Mouse (Mus musculus): ENCODE measurements around the gene Mroh2a. TPM values are rescaled to one million over a fixed set of nuclear protein-coding genes. Genes with fewer than 3 reads are reported as not detected.
A peak's percentile ranks its signal among the peaks of the same experiment; 100 is the strongest.

Mroh2a gene
- polyA plus RNA-seq, 1 experiment from 2014 or later: 0.28 TPM

DNA sequence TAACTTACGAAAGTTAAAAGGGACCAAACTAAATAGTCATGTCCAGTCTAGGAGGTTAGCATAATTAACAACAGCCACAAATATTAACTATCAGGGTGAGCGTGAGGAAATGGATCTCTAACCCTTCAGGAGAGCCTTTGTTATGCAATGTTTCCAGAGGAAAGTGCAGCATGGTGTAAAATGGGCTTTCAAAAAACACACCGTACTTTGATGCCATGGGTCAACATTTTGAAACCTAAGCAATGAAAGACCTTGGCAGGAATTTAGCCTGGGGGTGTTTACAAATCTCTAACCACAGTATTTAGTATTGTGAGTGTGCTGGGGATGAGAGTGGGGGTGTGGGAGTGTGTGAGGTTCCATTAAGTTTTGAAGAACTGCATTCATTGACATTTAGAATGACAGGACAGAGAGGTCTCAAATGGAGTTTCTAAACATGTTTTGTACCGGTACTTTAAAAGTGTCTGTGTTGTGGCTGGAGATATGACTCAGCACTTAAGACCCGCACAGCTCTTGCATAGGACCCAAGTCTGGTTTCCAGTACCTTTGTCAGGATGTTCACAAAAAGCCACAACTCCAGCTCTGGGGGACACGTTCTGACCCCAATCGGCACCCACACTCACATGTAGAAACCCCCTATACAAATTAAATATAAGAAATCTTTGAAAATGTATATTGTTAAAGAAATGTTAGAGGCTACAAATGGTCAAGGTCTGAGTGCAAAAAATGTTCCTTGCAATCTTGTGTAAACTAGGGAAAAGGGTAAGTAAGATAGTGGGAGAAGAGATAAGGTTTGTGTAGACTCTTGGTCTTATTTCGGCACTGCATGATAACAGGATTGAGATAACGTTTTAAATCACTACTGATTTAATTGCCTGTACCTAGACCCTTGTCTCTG, 52.6 kb downstream of the Mroh2a start:
- H3K4me2 ChIP-seq: no peak overlapping the region
- H3K4me1 ChIP-seq (replicated peaks): peaks cover 42% of the 10 kb centered on the region
- peaks cover 16% of the 10 kb centered on the region for H3K36me3 ChIP-seq (replicated peaks)
- H3K27me3 ChIP-seq: no peaks in the 10 kb centered on the region
- H3K27ac ChIP-seq (replicated peaks): peak overlapping the region; percentile 7
- no peak overlapping the region for H3K4me3 ChIP-seq (replicated peaks)
- no peaks in the 10 kb centered on the region for H3K9me3 ChIP-seq (replicated peaks)
- H3K9ac ChIP-seq: no peak overlapping the region
- no peak for ATAC-seq (ENCODE audit: insufficient read depth)
- WGBS (ENCODE audit: insufficient replicate concordance): 37% methylated on average over 9 of the region's 9 CpGs

- Histone ChIP-seq H3K4me2 (no peak overlapping the region), H3K36me3 (replicated peaks) (peaks cover 9% of the 10 kb centered on the region), H3K27me3 (no peaks in the 10 kb centered on the region), H3K9ac (no peak overlapping the region), H3K4me3 (replicated peaks) (no peak overlapping the region), H3K9me3 (replicated peaks) (no peaks in the 10 kb centered on the region), H3K4me1 (replicated peaks) (peaks cover 36% of the 10 kb centered on the region), H3K27ac (replicated peaks) (no peak overlapping the region)
- ATAC-seq (ENCODE audit: insufficient read depth): no peak
- 60% methylated on average over 15 of the region's 15 CpGs for WGBS (ENCODE audit: insufficient replicate concordance)
Observed at GRCm38 (mm10) chr1:88280006-88280690, 53.4 kb downstream of the Mroh2a start.

- Histone ChIP-seq H3K27ac (replicated peaks) (no peak overlapping the region), H3K9me3 (replicated peaks) (no peaks in the 10 kb centered on the region), H3K4me3 (replicated peaks) (no peak overlapping the region), H3K4me2 (no peak overlapping the region), H3K36me3 (replicated peaks) (no peaks in the 10 kb centered on the region), H3K4me1 (replicated peaks) (peaks cover 20% of the 10 kb centered on the region), H3K9ac (no peak overlapping the region), H3K27me3 (no peaks in the 10 kb centered on the region)
- 48% methylated on average over 3 of the region's 3 CpGs for WGBS (ENCODE audit: insufficient replicate concordance)
- no peak for ATAC-seq (ENCODE audit: insufficient read depth)
Observed at GRCm38 (mm10) chr1:88282301-88282700, 55.5 kb downstream of the Mroh2a start.

GRCm38 (mm10) chr1:88283376-88284227, 56.8 kb downstream of the Mroh2a start:
- Histone ChIP-seq H3K4me2 (no peak overlapping the region), H3K4me1 (replicated peaks) (peaks cover 9% of the 10 kb centered on the region), H3K9ac (no peak overlapping the region), H3K27ac (replicated peaks) (no peak overlapping the region), H3K4me3 (replicated peaks) (no peak overlapping the region), H3K9me3 (replicated peaks) (no peaks in the 10 kb centered on the region), H3K27me3 (no peaks in the 10 kb centered on the region), H3K36me3 (replicated peaks) (no peaks in the 10 kb centered on the region)
- no peak for ATAC-seq (ENCODE audit: insufficient read depth)
- WGBS (ENCODE audit: insufficient replicate concordance): 59% methylated on average over 15 of the region's 15 CpGs

DNA sequence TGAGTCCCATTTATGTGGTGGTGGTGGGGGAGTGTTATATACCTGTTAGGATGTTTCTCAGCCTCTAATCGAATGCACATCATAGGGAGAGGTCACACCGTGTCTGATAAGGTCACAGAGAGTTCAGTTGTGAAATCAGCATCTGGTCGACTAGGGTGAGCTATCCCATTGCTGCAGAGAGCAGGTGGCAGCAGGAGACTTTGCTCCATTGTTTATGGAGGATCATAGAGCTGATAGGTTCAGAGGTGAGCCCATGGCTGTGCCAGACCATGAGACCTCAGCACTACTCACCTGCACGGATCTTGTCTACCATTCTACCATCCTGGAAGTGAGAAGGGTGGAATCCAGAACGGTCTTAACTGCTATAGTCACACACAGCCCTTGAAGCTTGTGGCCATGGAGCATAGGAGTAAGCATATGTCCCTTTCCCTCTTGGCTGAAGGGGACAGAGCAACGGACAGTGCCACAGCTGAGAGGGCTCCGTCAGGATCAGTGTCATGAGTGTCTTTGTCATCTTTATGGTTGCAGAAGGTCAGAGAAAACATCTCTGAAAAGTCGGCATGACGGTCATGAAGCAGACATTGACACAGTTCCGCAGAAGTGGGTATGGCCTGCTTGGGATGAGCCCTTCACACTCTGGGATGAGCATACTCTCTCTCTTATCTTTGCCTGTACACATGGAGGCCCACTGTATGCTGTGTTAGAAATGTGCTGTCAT, 57.6 kb downstream of the Mroh2a start:
- no peak overlapping the region for H3K27ac ChIP-seq (replicated peaks)
- ATAC-seq (ENCODE audit: insufficient read depth): peak; percentile 27
- 46% methylated on average over 10 of the region's 10 CpGs for WGBS (ENCODE audit: insufficient replicate concordance)
- no peaks in the 10 kb centered on the region for H3K36me3 ChIP-seq (replicated peaks)
- no peak overlapping the region for H3K4me2 ChIP-seq
- H3K9ac ChIP-seq: no peak overlapping the region
- no peaks in the 10 kb centered on the region for H3K27me3 ChIP-seq
- no peaks in the 10 kb centered on the region for H3K9me3 ChIP-seq (replicated peaks)
- peaks cover 3% of the 10 kb centered on the region for H3K4me1 ChIP-seq (replicated peaks)
- no peak overlapping the region for H3K4me3 ChIP-seq (replicated peaks)

GRCm38 (mm10) chr1:88284946-88285320, 58.1 kb downstream of the Mroh2a start:
- no peaks in the 10 kb centered on the region for H3K4me1 ChIP-seq (replicated peaks)
- H3K27ac ChIP-seq (replicated peaks): no peak overlapping the region
- H3K9me3 ChIP-seq (replicated peaks): no peaks in the 10 kb centered on the region
- no peak overlapping the region for H3K9ac ChIP-seq
- no peak overlapping the region for H3K4me3 ChIP-seq (replicated peaks)
- no peak overlapping the region for H3K4me2 ChIP-seq
- H3K27me3 ChIP-seq: no peaks in the 10 kb centered on the region
- H3K36me3 ChIP-seq (replicated peaks): no peaks in the 10 kb centered on the region
- ATAC-seq (ENCODE audit: insufficient read depth): peak; percentile 8; the same call in 1 of the 2 replicates
- 52% methylated on average over 7 of the region's 7 CpGs for WGBS (ENCODE audit: insufficient replicate concordance)

GRCm38 (mm10) chr1:88285652-88286051, 58.9 kb downstream of the Mroh2a start:
- Histone ChIP-seq H3K27ac (replicated peaks) (no peak overlapping the region), H3K27me3 (no peaks in the 10 kb centered on the region), H3K4me2 (no peak overlapping the region), H3K9ac (no peak overlapping the region), H3K4me3 (replicated peaks) (no peak overlapping the region), H3K4me1 (replicated peaks) (no peaks in the 10 kb centered on the region), H3K36me3 (replicated peaks) (no peaks in the 10 kb centered on the region), H3K9me3 (replicated peaks) (no peaks in the 10 kb centered on the region)
- 48% methylated on average over 5 of the region's 5 CpGs for WGBS (ENCODE audit: insufficient replicate concordance)
- no peak for ATAC-seq (ENCODE audit: insufficient read depth)

DNA sequence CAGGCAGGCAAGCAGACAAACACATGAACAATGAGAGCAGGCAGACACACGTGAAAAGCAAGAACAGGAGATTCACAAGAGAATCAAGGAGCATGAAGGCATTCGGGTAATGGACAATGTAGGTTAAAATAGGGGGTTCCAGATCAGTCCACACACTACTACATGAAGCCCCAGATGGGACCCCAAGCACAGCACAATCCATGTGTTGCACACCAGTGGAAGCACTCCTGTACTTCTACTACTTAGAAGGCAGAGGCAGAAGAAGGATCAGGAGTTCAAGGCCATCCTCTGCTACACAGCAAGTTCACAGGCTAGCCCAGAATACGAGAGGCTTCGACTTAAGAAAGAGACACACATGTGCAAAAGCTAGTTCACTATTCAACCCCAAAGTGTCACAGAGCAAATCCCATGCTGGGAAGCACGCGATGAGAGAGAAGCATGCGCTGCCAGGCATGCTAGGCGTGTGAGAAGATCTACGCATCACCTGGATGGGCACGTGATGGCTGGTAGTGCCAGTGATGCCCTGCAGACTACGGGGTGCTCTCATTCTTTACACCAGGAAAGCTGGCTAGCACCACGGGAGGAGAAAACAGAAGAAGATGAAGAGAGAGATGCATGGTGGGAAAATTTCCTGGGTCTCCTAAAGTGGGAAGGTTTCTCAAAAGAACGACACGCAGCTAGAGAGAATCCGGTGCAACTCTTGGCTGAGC, 59.5 kb downstream of the Mroh2a start:
- WGBS (ENCODE audit: insufficient replicate concordance): 65% methylated on average over 15 of the region's 15 CpGs
- ATAC-seq (ENCODE audit: insufficient read depth): no peak
- Histone ChIP-seq H3K4me1 (replicated peaks) (no peaks in the 10 kb centered on the region), H3K9me3 (replicated peaks) (no peaks in the 10 kb centered on the region), H3K4me3 (replicated peaks) (no peak overlapping the region), H3K9ac (no peak overlapping the region), H3K4me2 (no peak overlapping the region), H3K27me3 (no peaks in the 10 kb centered on the region), H3K36me3 (replicated peaks) (no peaks in the 10 kb centered on the region), H3K27ac (replicated peaks) (no peak overlapping the region)

GRCm38 (mm10) chr1:88286887-88287696, 60.3 kb downstream of the Mroh2a start:
- Histone ChIP-seq H3K9me3 (replicated peaks) (no peaks in the 10 kb centered on the region), H3K9ac (no peak overlapping the region), H3K27ac (replicated peaks) (no peak overlapping the region), H3K4me3 (replicated peaks) (no peak overlapping the region), H3K4me2 (no peak overlapping the region), H3K36me3 (replicated peaks) (no peaks in the 10 kb centered on the region), H3K27me3 (no peaks in the 10 kb centered on the region), H3K4me1 (replicated peaks) (no peaks in the 10 kb centered on the region)
- 58% methylated on average over 13 of the region's 13 CpGs for WGBS (ENCODE audit: insufficient replicate concordance)
- ATAC-seq (ENCODE audit: insufficient read depth): no peak

DNA sequence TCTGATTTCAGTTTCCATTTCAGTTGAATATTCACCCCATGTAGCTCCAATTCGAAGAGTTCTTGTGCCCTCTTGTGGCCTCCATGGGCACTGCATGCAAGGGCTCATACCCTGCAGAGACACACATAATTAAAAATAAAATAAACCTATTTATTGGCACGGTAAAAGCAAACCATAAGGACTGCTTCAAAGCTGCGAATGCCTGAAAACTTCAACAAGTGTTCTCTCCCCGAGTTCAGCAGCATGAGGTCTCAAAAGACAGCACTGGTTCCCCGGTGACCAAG, 60.9 kb downstream of the Mroh2a start:
- 21% methylated on average over 5 of the region's 5 CpGs for WGBS (ENCODE audit: insufficient replicate concordance)
- Histone ChIP-seq H3K4me3 (replicated peaks) (no peak overlapping the region), H3K4me1 (replicated peaks) (no peaks in the 10 kb centered on the region), H3K36me3 (replicated peaks) (no peaks in the 10 kb centered on the region), H3K27me3 (no peaks in the 10 kb centered on the region), H3K9me3 (replicated peaks) (no peaks in the 10 kb centered on the region), H3K9ac (no peak overlapping the region), H3K4me2 (no peak overlapping the region), H3K27ac (replicated peaks) (no peak overlapping the region)
- ATAC-seq (ENCODE audit: insufficient read depth): no peak

All from liver, embryonic 15.5 days (tissue).